Mouse (Mus musculus): ENCODE data around the gene Hmx2. TPM values are rescaled to one million over a fixed set of nuclear protein-coding genes. Genes with fewer than 3 reads are reported as not detected.

The Hmx2 gene
- total and polyA plus RNA-seq, 2 experiments from 2014 or later: 0.71 to 1.0 TPM

- DNase-seq (ENCODE audit: low spot score): no peak
- no peak for ATAC-seq (ENCODE audit: low FRiP score)
- peak overlapping the region; percentile 30 for H3K4me2 ChIP-seq (ENCODE audit: low read depth, low read length, poor library complexity, severe bottlenecking)
- H3K36me3 ChIP-seq (ENCODE audit: insufficient read depth, low read length): no peaks in the 10 kb centered on the region
- H3K9ac ChIP-seq (replicated peaks; ENCODE audit: low read length, poor library complexity, severe bottlenecking): no peak overlapping the region
- 1% methylated on average over 53 of the region's 71 CpGs for WGBS
- H3K27ac ChIP-seq (ENCODE audit: low read depth, low read length): no peak overlapping the region
- H3K4me1 ChIP-seq (ENCODE audit: insufficient read depth, low read length): no peaks in the 10 kb centered on the region
- H3K9me3 ChIP-seq (ENCODE audit: low read length): no peaks in the 10 kb centered on the region
- H3K27me3 ChIP-seq (ENCODE audit: insufficient read depth, low read length): peaks cover 80% of the 10 kb centered on the region
- TF ChIP-seq CTCF (IDR thresholded peaks at IDR 0.05): no peak
- H3K4me3 ChIP-seq (ENCODE audit: low read depth, low read length): peak overlapping the region; percentile 18
Observed at GRCm38 (mm10) chr7:131542872-131543622, 5.5 kb upstream of the Hmx2 start.

- H3K27ac ChIP-seq (ENCODE audit: low read depth, low read length): no peak overlapping the region
- no peak for ATAC-seq (ENCODE audit: low FRiP score)
- no peak overlapping the region for H3K4me2 ChIP-seq (ENCODE audit: low read depth, low read length, poor library complexity, severe bottlenecking)
- WGBS: under 1% methylated on average over 75 of the region's 75 CpGs
- DNase-seq (ENCODE audit: low spot score): no peak
- H3K27me3 ChIP-seq (ENCODE audit: insufficient read depth, low read length): peaks cover 80% of the 10 kb centered on the region
- H3K9me3 ChIP-seq (ENCODE audit: low read length): no peaks in the 10 kb centered on the region
- TF ChIP-seq CTCF (IDR thresholded peaks at IDR 0.05): no peak
- H3K9ac ChIP-seq (replicated peaks; ENCODE audit: low read length, poor library complexity, severe bottlenecking): no peak overlapping the region
- no peaks in the 10 kb centered on the region for H3K4me1 ChIP-seq (ENCODE audit: insufficient read depth, low read length)
- 0 out of 2 replicates have a peak overlapping the region, but pooled peaks have one; percentile 6 for H3K4me3 ChIP-seq (ENCODE audit: low read depth, low read length)
- no peaks in the 10 kb centered on the region for H3K36me3 ChIP-seq (ENCODE audit: insufficient read depth, low read length)
Observed at GRCm38 (mm10) chr7:131543623-131544481, 4.7 kb upstream of the Hmx2 start.

- Histone ChIP-seq H3K27me3 (ENCODE audit: insufficient read depth, low read length) (peaks cover 78% of the 10 kb centered on the region), H3K9ac (replicated peaks; ENCODE audit: low read length, poor library complexity, severe bottlenecking) (no peak overlapping the region), H3K36me3 (ENCODE audit: insufficient read depth, low read length) (no peaks in the 10 kb centered on the region), H3K4me1 (ENCODE audit: insufficient read depth, low read length) (no peaks in the 10 kb centered on the region), H3K4me2 (ENCODE audit: low read depth, low read length, poor library complexity, severe bottlenecking) (no peak overlapping the region), H3K4me3 (ENCODE audit: low read depth, low read length) (no peak overlapping the region), H3K9me3 (ENCODE audit: low read length) (no peaks in the 10 kb centered on the region), H3K27ac (ENCODE audit: low read depth, low read length) (no peak overlapping the region)
- ATAC-seq (ENCODE audit: low FRiP score): no peak
- 1% methylated on average over 5 of the region's 5 CpGs for WGBS
- DNase-seq (ENCODE audit: low spot score): no peak
- no peak for TF ChIP-seq CTCF (IDR thresholded peaks at IDR 0.05)
Observed at GRCm38 (mm10) chr7:131544871-131545270, 3.7 kb upstream of the Hmx2 start.

- 3% methylated on average over 13 of the region's 13 CpGs for WGBS
- ATAC-seq (ENCODE audit: low FRiP score): no peak
- Histone ChIP-seq H3K36me3 (ENCODE audit: insufficient read depth, low read length) (no peaks in the 10 kb centered on the region), H3K9ac (replicated peaks; ENCODE audit: low read length, poor library complexity, severe bottlenecking) (no peak overlapping the region), H3K27ac (ENCODE audit: low read depth, low read length) (no peak overlapping the region), H3K27me3 (ENCODE audit: insufficient read depth, low read length) (peaks cover 80% of the 10 kb centered on the region), H3K4me2 (ENCODE audit: low read depth, low read length, poor library complexity, severe bottlenecking) (no peak overlapping the region), H3K4me3 (ENCODE audit: low read depth, low read length) (no peak overlapping the region), H3K9me3 (ENCODE audit: low read length) (no peaks in the 10 kb centered on the region), H3K4me1 (ENCODE audit: insufficient read depth, low read length) (no peaks in the 10 kb centered on the region)
- no peak for DNase-seq (ENCODE audit: low spot score)
- no peak for TF ChIP-seq CTCF (IDR thresholded peaks at IDR 0.05)
Observed at GRCm38 (mm10) chr7:131545701-131546385, 2.7 kb upstream of the Hmx2 start.

GRCm38 (mm10) chr7:131546423-131546822, 2.1 kb upstream of the Hmx2 start:
- no peaks in the 10 kb centered on the region for H3K9me3 ChIP-seq (ENCODE audit: low read length)
- no peak overlapping the region for H3K4me3 ChIP-seq (ENCODE audit: low read depth, low read length)
- 0% methylated on average over 2 of the region's 2 CpGs for WGBS
- TF ChIP-seq CTCF (IDR thresholded peaks at IDR 0.05): no peak
- H3K4me1 ChIP-seq (ENCODE audit: insufficient read depth, low read length): no peaks in the 10 kb centered on the region
- no peak overlapping the region for H3K4me2 ChIP-seq (ENCODE audit: low read depth, low read length, poor library complexity, severe bottlenecking)
- H3K27ac ChIP-seq (ENCODE audit: low read depth, low read length): no peak overlapping the region
- no peaks in the 10 kb centered on the region for H3K36me3 ChIP-seq (ENCODE audit: insufficient read depth, low read length)
- DNase-seq (ENCODE audit: low spot score) (no peak), ATAC-seq (ENCODE audit: low FRiP score) (no peak)
- H3K9ac ChIP-seq (replicated peaks; ENCODE audit: low read length, poor library complexity, severe bottlenecking): no peak overlapping the region
- H3K27me3 ChIP-seq (ENCODE audit: insufficient read depth, low read length): peaks cover 80% of the 10 kb centered on the region
